Mouse (Mus musculus): ENCODE results near the gene Bckdhb. TPM values are rescaled to one million over a fixed set of nuclear protein-coding genes. Genes with fewer than 3 reads are reported as not detected.

Bckdhb gene
- total RNA-seq (2023): 13.7 TPM

GRCm38 (mm10) chr9:83924878-83925687 lies at the start of gene Bckdhb:
Bckdhb (plus strand) TSS chr9:83925145.

Other genes with a start within 250 kb of the Bckdhb start
- gene Elovl4, start 118.9 kb upstream of the Bckdhb start, total RNA-seq (2023): 0.18 TPM
- 0.21 TPM for gene Ttk, start 90.5 kb upstream of the Bckdhb start, total RNA-seq (2023)